ENCODE assay signal across 1 mouse cellular context in genomic region chr11:117878892-117879291, GRCm38 (mm10).
TF ChIP-seq lines count a peak whose summit lies in the region.

No protein-coding gene starts in this region.

TF ChIP-seq in CH12.LX, 34 proteins besides CTCF, POLR2A, EP300 and RAD21 (continued from another document):
- TF ChIP-seq MAX (IDR thresholded peaks at IDR 0.05; ENCODE audit: low read length) (no peak), IRF4 (IDR thresholded peaks at IDR 0.05; ENCODE audit: low read depth, low read length) (peak; percentile 85), TBP (conservative IDR thresholded peaks at IDR 0.05; ENCODE audit: low read depth, low read length) (no peak)
